Mouse (Mus musculus) heart, postnatal 14 days (tissue): ENCODE results near the gene Kif13a. TPM values are rescaled to one million over a fixed set of nuclear protein-coding genes. Genes with fewer than 3 reads are reported as not detected.

ENCODE experiments used
- DNase-seq, 2 experiments: peaks; one replicate each; pipeline ENCODE4 v3.0.0; 2021 to 2022
- intact Hi-C: fragments of 180-260 bp; cut with DNase I; formaldehyde crosslinking; loops from one replicate; pipeline ENCODE4 v1.15.1; 2025
- total RNA-seq, 2 experiments: library from RNA; stranded (reverse); gene quantifications; 2 replicates each; pipeline ENCODE4 v1.2.3; 2021

Gene Kif13a
- total RNA-seq, 2 experiments from 2014 or later, result 95.6 to 104 TPM

DNA sequence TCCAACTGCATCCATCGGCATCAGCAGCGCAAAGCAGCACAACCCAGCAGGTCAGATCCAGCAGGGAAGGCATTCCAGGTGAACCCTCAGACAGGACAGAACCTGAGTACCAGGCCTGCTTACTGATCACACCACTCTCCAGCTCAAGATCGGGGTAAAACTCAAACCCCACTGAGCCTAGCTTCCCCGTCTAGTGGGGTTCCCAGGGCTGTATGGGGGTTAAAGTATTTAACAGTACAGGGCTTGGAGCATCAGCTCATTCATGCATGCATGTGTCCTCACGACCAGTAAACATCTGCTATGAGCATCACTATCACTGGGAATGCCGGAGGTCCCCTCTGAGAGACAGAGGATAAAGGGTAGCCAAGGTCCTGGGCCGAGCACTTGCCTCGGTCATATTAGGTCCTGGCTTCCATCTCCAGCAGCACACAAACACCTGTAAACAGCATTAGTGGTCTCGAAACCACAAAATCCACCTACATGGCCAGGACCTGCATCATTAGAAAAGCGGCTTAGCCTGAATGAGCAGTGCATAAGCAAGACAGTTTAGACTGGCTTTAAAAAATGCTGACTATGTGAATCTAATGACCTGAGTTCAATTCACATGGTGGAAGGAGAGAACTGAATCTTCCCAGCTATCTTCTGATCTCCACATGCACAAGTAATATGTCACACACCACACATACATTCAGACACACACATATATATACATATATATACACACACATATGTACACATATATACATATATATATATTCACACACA is 43.0 kb downstream of the Kif13a start:
- no peak for DNase-seq
- intact Hi-C loops, result no loop called here

DNA sequence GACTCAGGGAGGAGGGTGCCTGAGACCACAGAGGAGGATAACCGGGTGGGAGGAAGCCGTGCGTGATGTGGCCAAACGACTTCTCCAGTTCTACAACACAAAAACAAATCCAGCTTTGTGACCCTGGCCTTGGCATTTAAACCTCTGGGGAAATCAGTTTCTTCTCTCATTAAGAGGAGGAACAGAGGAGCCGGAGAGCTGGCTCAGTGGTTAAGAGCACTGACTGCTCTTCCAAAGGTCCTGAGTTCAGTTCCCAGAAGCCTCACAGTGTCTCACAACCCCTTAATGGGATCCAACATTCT is 44.0 kb downstream of the Kif13a start:
- intact Hi-C loops, result no loop called here
- no peak for DNase-seq

DNA sequence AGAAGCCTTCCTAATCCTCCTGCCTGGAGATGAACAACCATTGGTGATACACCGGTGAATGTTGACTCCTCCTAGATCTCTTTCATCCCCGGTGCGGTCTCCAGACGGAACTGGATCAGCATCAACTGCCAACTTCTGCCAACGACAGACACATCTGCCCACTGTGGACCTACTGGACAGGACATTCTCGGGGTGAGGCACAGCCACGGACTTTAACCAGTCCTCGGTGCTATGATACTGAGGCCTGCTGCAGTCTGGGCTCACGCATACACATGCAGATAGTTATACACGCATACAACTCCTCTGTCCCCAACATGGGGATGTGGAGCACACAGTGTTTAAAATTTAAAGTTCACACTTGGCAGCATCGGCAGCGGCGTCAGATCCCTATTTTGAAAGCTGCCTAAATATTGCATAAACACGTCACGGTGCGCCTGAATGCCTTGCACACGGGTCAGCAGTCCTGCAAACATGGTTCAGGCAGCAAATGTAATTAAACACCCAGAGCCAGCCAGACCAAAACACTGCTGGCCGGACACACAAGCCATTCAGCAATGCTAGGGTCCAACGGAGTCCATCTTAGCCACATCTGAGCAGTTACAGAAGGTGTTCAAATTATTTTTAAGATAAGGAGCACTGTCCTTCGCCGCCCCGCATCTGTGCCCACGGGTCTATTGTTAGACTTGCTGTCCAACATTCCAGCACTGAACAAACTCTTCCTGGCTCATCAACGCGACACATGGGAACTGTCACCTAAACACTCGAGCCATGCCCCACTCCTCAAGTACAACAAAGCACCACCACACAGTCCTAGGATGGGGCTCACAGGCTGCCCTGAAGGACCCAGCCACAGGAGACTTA is 44.5 kb downstream of the Kif13a start:
- DNase-seq, result peak in 1 of 2 experiments; percentile 37
- intact Hi-C loops, result no loop called here

- DNase-seq, result no peak
- intact Hi-C loops, result loop anchor here (2.0 kb wide), 1 partner anchor 47 kb away; no protein-coding TSS in a partner anchor
Measured at GRCm38 (mm10) chr13:46883976-46884375, 45.7 kb downstream of the Kif13a start.

- intact Hi-C loops, result loop anchor here (2.0 kb wide), 1 partner anchor 47 kb away; no protein-coding TSS in a partner anchor
- peak; percentile 70 to 74 for DNase-seq
Measured at GRCm38 (mm10) chr13:46883381-46883780, 46.3 kb downstream of the Kif13a start.

DNA sequence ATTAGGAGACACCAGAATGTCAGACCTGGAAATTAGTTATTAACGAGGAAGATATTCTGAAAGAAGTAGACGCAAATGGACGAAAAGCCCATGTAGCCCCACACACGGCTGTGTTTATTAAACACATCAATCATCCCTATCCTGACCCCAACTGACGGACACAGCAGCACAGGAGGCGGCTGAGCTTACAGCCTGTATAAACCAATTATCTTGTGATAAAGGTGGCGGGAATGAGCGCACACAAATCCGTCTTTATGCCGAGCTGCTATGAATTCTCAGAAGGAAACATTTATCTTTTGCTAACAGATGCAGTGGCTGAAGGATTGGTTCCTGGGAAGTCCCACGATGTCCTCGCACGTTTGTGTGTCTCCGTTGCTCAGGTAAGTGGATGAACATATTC is 48.9 kb downstream of the Kif13a start:
- no peak for DNase-seq
- intact Hi-C loops, result no loop called here

DNA sequence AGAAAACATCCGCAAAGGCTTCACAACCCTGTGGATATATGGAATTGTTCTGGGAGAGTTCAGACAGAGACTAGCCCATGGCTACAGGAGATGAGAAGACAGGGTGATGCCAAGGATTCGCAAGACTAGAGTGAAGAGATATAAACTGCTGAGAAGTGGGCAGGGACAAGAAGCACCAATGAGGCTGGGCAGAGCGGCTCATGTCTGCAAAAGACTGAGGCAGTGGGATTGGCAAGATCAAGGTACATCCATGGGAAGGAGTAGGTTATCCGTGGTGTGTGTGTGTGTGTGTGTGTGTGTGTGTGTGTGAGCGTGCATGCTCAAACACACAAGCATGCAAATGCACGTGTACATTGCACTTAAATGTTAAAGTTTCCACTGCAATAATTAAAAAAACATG is 49.4 kb downstream of the Kif13a start:
- intact Hi-C loops, result no loop called here

GRCm38 (mm10) chr13:46877049-46877448 is 52.6 kb downstream of the Kif13a start:
- intact Hi-C loops, result no loop called here
- no peak for DNase-seq

More for the DNA sequence above, 49.4 kb downstream of the Kif13a start:
- no peak for DNase-seq

GRCm38 (mm10) chr13:46875377-46875776 is 54.3 kb downstream of the Kif13a start:
- DNase-seq, result peak in 1 of 2 experiments; percentile 35

GRCm38 (mm10) chr13:46872732-46873131 is 56.9 kb downstream of the Kif13a start:
- intact Hi-C loops, result no loop called here
- DNase-seq, result no peak

More at GRCm38 (mm10) chr13:46875377-46875776, 54.3 kb downstream of the Kif13a start:
- intact Hi-C loops, result no loop called here

- intact Hi-C loops, result no loop called here
- DNase-seq, result no peak
Measured at GRCm38 (mm10) chr13:46872194-46872593, 57.5 kb downstream of the Kif13a start.

DNA sequence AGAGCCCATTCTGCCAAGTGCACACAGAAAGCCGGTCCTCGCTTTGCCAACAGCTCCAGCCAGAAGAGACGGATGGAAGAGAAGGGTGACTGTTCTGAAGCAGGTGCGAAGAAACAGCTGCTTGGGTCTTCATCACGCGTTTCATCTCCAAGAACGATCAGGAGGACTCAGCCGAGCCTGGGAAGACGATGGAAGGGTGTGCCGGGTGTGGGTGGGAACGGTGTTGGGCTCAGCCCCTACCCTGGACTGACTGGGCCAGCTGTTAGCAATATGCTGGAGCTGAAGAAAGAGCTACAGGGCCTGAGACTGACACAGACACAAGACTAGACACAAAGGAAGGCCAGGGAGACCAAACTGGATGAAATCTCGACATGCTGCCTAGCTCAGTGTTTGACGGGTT is 60.2 kb downstream of the Kif13a start:
- intact Hi-C loops, result no loop called here
- no peak for DNase-seq

- DNase-seq, result no peak
- intact Hi-C loops, result no loop called here
Measured at GRCm38 (mm10) chr13:46863169-46863748, 66.4 kb downstream of the Kif13a start.

DNA sequence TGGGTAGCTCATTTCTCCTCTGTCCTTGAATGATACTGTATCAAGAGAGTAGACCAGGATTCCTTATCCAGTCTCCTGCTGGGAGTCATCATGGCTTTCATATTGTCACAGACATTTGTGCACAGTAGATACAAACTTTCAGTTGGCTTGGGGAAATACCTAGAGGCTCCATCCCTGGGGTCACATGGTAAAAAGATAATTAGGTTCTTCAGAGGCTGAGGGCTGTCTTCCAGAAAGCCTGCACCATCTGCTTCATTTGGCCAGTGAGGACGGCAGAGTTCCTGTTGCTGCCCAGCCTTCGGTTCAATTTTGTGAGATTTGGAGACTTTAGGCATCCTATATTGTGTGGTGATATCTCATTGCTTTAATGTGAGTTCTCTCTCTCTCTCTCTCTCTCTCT is 69.8 kb downstream of the Kif13a start:
- intact Hi-C loops, result no loop called here
- no peak for DNase-seq

- DNase-seq, result no peak
- intact Hi-C loops, result no loop called here
Measured at GRCm38 (mm10) chr13:46859173-46859572, 70.5 kb downstream of the Kif13a start.

- intact Hi-C loops, result no loop called here
- DNase-seq, result no peak
Measured at GRCm38 (mm10) chr13:46858835-46859152, 70.9 kb downstream of the Kif13a start.

- intact Hi-C loops, result no loop called here
- no peak for DNase-seq
Measured at GRCm38 (mm10) chr13:46858143-46858834, 71.4 kb downstream of the Kif13a start.

- intact Hi-C loops, result no loop called here
- no peak for DNase-seq
Measured at GRCm38 (mm10) chr13:46854456-46854855, 75.2 kb downstream of the Kif13a start.

DNA sequence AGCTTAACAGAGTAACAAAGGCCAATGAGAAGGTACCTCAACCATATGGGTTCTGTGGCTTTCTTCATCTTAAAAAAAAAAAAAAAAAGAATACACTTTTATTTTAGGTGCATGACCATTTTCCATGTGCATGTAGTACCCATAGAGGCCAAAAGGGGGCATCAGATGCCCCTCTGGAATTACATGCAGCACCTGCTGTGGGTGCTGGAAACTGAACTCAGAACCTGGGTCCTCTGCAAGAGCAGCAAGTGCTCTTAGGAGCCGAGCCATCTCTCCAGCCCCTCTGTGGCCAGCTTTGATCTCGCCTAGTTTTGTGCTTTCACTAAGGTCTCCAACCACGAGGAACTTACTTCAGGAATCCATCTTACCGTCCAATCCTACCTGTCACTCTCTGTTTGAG is 77.2 kb downstream of the Kif13a start:
- intact Hi-C loops, result no loop called here

DNA sequence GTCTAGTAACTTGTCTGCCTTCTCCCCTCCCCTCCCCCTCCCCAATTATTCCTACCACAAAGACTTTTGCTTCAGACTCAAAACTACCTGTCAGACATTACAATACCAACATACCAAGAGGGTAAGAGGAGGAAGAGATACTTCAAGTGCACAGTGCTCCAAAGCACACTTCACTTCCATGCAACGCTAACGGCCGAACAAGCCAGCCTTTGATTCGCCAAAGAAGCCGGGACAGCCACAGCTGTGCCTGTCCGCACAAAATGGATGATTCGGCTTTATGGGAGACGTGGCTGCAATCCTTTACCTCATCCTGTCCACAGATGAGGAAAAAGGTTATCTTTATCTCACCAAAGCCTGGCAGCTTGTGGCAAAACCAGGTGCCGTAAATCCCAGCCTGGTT is 84.2 kb downstream of the Kif13a start:
- DNase-seq, result no peak
- intact Hi-C loops, result no loop called here

More for the DNA sequence above, 77.2 kb downstream of the Kif13a start:
- DNase-seq, result no peak
